Mouse (Mus musculus) C2C12 (cell line): ENCODE results near the gene Csn1s2a. TPM values are rescaled to one million over a fixed set of nuclear protein-coding genes. Genes with fewer than 3 reads are reported as not detected.

ENCODE experiments used
- H3K27me3 ChIP-seq: one replicate; pipeline ENCODE4 v1.6.1; 2011; ENCODE audit not compliant: control insufficient read depth, insufficient read depth, insufficient read length
- H3K36me3 ChIP-seq: one replicate; pipeline ENCODE4 v1.6.1; 2011; ENCODE audit not compliant: control insufficient read depth, insufficient read depth
- H3K4me3 ChIP-seq: one replicate; pipeline ENCODE4 v1.5.1; 2011; ENCODE audit warnings: mild to moderate bottlenecking, control low read depth; ENCODE audit not compliant: poor library complexity, insufficient read depth, severe bottlenecking
- H3K79me2 ChIP-seq: one replicate; pipeline ENCODE4 v1.6.1; 2011; ENCODE audit not compliant: control insufficient read depth, insufficient read depth
- H3K79me3 ChIP-seq: one replicate; pipeline ENCODE4 v1.6.1; 2011; ENCODE audit warnings: low read depth, control low read depth
- H3ac ChIP-seq: one replicate; pipeline ENCODE3; 2011; ENCODE audit warnings: low read depth; ENCODE audit not compliant: control insufficient read depth, insufficient read length
- CTCF ChIP-seq: IDR thresholded peaks from one replicate; pipeline ENCODE4 v1.5.1; 2011; ENCODE audit not compliant: control insufficient read depth, insufficient read depth, insufficient read length
- FOSL1 ChIP-seq: IDR thresholded peaks from one replicate; pipeline ENCODE4 v1.8.0; 2011; ENCODE audit warnings: mild to moderate bottlenecking, low read length; ENCODE audit not compliant: poor library complexity, insufficient read depth, severe bottlenecking
- MYOG ChIP-seq: IDR thresholded peaks from one replicate; pipeline ENCODE4 v1.6.1; 2011; ENCODE audit not compliant: control insufficient read depth, insufficient read length; ENCODE audit errors: extremely low read depth
- USF1 ChIP-seq: IDR thresholded peaks from one replicate; pipeline ENCODE4 v1.6.1; 2011; ENCODE audit warnings: low read depth, mild to moderate bottlenecking, control low read depth, moderate library complexity
- polyA plus RNA-seq: library from polyadenylated mRNA; unstranded; fragments of >200 nt; fragmentation: generic; extraction: Trizol; gene quantifications from one replicate; pipeline ENCODE4 v1.2.1, GENCODE M21; 2012; ENCODE audit warnings: missing spikeins

The Csn1s2a gene
- polyA plus RNA-seq, 1 experiment: not detected

- no peaks in the 10 kb centered on the region for H3K79me3 ChIP-seq
- H3K4me3 ChIP-seq: no peak overlapping the region
- H3K27me3 ChIP-seq: no peaks in the 10 kb centered on the region
- H3K79me2 ChIP-seq: no peaks in the 10 kb centered on the region
- H3ac ChIP-seq: no peak overlapping the region
- no peak for TF ChIP-seq CTCF
- H3K36me3 ChIP-seq: no peaks in the 10 kb centered on the region
Measured at GRCm38 (mm10) chr5:87809253-87809652, 34.9 kb downstream of the Csn1s2a start.

GRCm38 (mm10) chr5:87825386-87825785, 51.0 kb downstream of the Csn1s2a start, which contains the start of gene Prr27:
Gene Prr27, plus strand, starts transcription at chr5:87825686.
- TF ChIP-seq USF1: no peak
- TF ChIP-seq MYOG: no peak
- no peak for TF ChIP-seq FOSL1
- H3K4me3 ChIP-seq: no peak within 1 kb of the TSS
- no peaks in the 10 kb centered on the region for H3K79me2 ChIP-seq
- H3K27me3 ChIP-seq: no peaks in the 10 kb centered on the region
- no peak within 1 kb of the TSS for H3ac ChIP-seq
- H3K36me3 ChIP-seq: no peaks in the 10 kb centered on the region
- H3K79me3 ChIP-seq: no peaks in the 10 kb centered on the region

Other genes starting within 250 kb of the Csn1s2a start
- not detected for gene Sult1b1, start 236.4 kb upstream of the Csn1s2a start, polyA plus RNA-seq
- gene Sult1d1, start 205.5 kb upstream of the Csn1s2a start, polyA plus RNA-seq: not detected
- gene Sult1e1, start 183.0 kb upstream of the Csn1s2a start, polyA plus RNA-seq: not detected
- gene Csn1s1, start 108.4 kb upstream of the Csn1s2a start, polyA plus RNA-seq: not detected
- gene Csn2, start 74.9 kb upstream of the Csn1s2a start, polyA plus RNA-seq: not detected
- not detected for gene Csn1s2b, start 33.5 kb downstream of the Csn1s2a start, polyA plus RNA-seq
- gene Prr27, start 51.1 kb downstream of the Csn1s2a start, polyA plus RNA-seq: not detected
- not detected for gene Odam, start 110.5 kb downstream of the Csn1s2a start, polyA plus RNA-seq
- gene Csn3, start 151.0 kb downstream of the Csn1s2a start, polyA plus RNA-seq: 0.83 TPM
- gene 2310003L06Rik, start 194.9 kb downstream of the Csn1s2a start, polyA plus RNA-seq: not detected
- gene Gm28434, start 194.9 kb downstream of the Csn1s2a start, polyA plus RNA-seq: not detected
- not detected for gene Cabs1, start 204.9 kb downstream of the Csn1s2a start, polyA plus RNA-seq
- not detected for gene Smr3a, start 228.0 kb downstream of the Csn1s2a start, polyA plus RNA-seq